Mouse (Mus musculus) neural tube, embryonic 11.5 days (tissue): ENCODE measurements around the gene Nuf2. TPM values are rescaled to one million over a fixed set of nuclear protein-coding genes. Genes with fewer than 3 reads are reported as not detected.

Experiments
- ATAC-seq: fragments of 200-750 bp; cut with Nextera tagmentation; 2 replicates; pipeline ENCODE4 v1.8.0; 2017; ENCODE audit warnings: moderate number of reproducible peaks, mild to moderate bottlenecking, moderate TSS enrichment, moderate library complexity; ENCODE audit not compliant: insufficient read depth, low FRiP score, low TSS enrichment
- DNase-seq: peaks from one replicate; pipeline ENCODE4 v3.0.0-alpha.2; 2015; ENCODE audit warnings: low spot score
- H3K27ac ChIP-seq: fragments of 300-500 bp; sonication (generic); 2 replicates; pipeline ENCODE4 v1.5.1; 2014; ENCODE audit warnings: low read depth, mild to moderate bottlenecking, low read length
- H3K27me3 ChIP-seq: fragments of 300-500 bp; sonication (generic); 2 replicates; pipeline ENCODE4 v1.6.1; 2014; ENCODE audit warnings: mild to moderate bottlenecking, low read length, mixed read lengths; ENCODE audit not compliant: control insufficient read depth, insufficient read depth
- H3K36me3 ChIP-seq: fragments of 300-500 bp; sonication (generic); 2 replicates; pipeline ENCODE4 v1.6.1; 2014; ENCODE audit warnings: mild to moderate bottlenecking, low read length, moderate library complexity, mixed read lengths; ENCODE audit not compliant: control insufficient read depth, insufficient read depth
- H3K4me1 ChIP-seq: fragments of 300-500 bp; sonication (generic); 2 replicates; pipeline ENCODE4 v1.6.1; 2014; ENCODE audit warnings: low read length, mixed read lengths; ENCODE audit not compliant: control insufficient read depth, insufficient read depth
- H3K4me2 ChIP-seq: fragments of 300-500 bp; sonication (generic); 2 replicates; pipeline ENCODE4 v1.6.1; 2014; ENCODE audit warnings: low read depth, mild to moderate bottlenecking, moderate library complexity
- H3K4me3 ChIP-seq: fragments of 300-500 bp; sonication (generic); 2 replicates; pipeline ENCODE4 v1.5.1; 2014; ENCODE audit warnings: low read depth, low read length
- H3K9ac ChIP-seq: fragments of 300-500 bp; sonication (generic); 2 replicates; pipeline ENCODE4 v1.6.1; 2014; ENCODE audit warnings: mild to moderate bottlenecking, low read length
- H3K9me3 ChIP-seq: fragments of 300-500 bp; sonication (generic); 2 replicates; pipeline ENCODE4 v1.6.1; 2016; ENCODE audit warnings: low read length; ENCODE audit not compliant: control insufficient read depth
- WGBS: fragments of 180-500 bp; shearing (Covaris S2); extraction: QIAGEN DNeasy Blood & Tissue Kit; methylation state at CpG from one replicate; pipeline ENCODE4 v1.1.7; 2014; 5-methylcytosine and 5-hydroxymethylcytosine counted together
- polyA plus RNA-seq: library from polyadenylated mRNA; unstranded; fragments of >200 nt; fragmentation: Nextera tagmentation; extraction: Ambion mirVana; gene quantifications from 2 replicates; pipeline ENCODE4 v1.2.1, GENCODE M21; 2014

Nuf2 gene
- polyA plus RNA-seq, 1 experiment from 2014 or later = 72.9 TPM

DNA sequence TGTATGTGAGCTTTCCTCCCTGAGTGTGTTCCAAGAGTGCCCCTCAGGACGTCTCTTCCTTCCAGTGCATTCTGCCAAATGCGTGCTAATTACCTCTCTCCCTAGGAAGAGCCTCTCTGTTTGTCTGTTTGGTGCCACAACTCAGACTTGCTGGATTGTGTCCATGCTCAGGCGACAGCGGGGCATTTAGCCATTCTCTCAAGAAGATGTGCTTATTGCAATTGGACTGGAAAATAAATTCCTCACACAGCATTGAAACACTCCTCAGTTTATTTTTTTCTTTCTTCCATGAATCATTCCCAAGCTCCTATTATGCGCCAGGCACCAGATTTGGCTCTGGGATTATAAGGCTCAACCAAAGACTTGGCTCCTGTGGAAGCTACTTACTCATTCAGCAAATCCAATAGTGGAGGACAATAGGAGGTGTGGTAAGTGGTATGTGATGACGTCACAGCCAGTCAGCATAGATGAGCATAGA, 45.8 kb downstream of the Nuf2 start:
- Histone ChIP-seq H3K4me1 (no peaks in the 10 kb centered on the region), H3K9ac (no peak overlapping the region), H3K27me3 (no peaks in the 10 kb centered on the region), H3K36me3 (no peaks in the 10 kb centered on the region), H3K4me3 (no peak overlapping the region), H3K27ac (no peak overlapping the region), H3K4me2 (no peak overlapping the region), H3K9me3 (no peaks in the 10 kb centered on the region)
- no peak for DNase-seq
- no peak for ATAC-seq
- WGBS = 67% methylated on average over 6 of the region's 6 CpGs

DNA sequence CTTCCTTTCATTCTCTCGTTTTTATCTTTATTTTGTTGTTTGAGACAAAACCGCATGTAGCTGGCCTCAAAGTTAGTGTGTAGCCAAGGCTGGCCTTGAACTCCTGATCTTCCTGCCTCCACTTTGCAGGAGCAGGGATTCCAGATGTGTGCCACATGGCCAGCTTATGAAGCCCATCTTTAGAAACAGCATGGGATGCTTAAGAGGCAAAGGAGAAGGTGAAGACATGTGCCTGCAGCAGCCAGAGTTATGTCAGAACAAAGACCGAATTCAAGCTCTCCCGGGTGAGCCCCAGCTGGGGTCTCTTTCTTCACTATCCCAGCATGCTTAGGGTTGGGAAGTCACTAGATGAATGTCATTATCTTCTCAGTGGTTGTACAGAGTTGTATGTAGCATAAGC, 46.7 kb downstream of the Nuf2 start:
- no peak overlapping the region for H3K4me2 ChIP-seq
- no peak for ATAC-seq
- H3K4me3 ChIP-seq = no peak overlapping the region
- DNase-seq = no peak
- no peak overlapping the region for H3K9ac ChIP-seq
- no peak overlapping the region for H3K27ac ChIP-seq
- no peaks in the 10 kb centered on the region for H3K4me1 ChIP-seq
- H3K36me3 ChIP-seq = no peaks in the 10 kb centered on the region
- H3K27me3 ChIP-seq = no peaks in the 10 kb centered on the region
- WGBS = 71% methylated on average over 4 of the region's 4 CpGs
- no peaks in the 10 kb centered on the region for H3K9me3 ChIP-seq

DNA sequence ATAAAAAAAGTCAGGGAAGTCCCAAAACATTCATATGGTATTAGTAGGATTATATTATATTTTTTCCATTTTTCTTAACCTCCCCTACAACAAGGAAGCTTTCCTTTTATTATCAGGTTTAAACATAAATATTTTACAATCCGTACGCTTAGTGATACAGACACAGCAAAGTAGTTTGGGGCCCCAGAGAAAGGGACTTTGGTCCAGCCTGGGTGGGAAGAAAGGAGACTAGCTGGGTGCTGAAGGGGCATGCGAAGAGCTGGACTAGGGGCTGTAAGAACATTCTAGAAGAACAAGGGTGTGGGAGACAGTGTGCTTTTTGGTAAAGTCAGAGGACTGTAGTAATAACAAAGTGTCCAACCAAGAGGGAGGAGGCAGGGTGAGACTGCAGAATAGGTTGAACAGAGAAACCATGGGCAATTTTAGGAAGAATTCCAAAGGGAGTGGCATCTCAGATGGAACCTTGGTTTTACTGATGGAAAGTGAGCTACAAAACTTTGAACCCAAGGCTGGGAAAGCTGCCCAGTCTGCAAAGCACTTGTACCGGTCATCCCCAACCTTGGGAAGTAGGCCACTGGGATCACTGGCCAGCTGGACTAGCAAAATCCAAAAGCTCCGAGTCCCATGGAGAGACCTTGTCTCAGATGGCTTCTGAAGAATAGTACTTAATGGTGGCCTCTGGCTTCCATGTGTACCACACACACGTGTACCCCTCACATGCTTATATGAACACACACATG, 48.5 kb downstream of the Nuf2 start:
- H3K27me3 ChIP-seq = no peaks in the 10 kb centered on the region
- H3K4me2 ChIP-seq = no peak overlapping the region
- 92% methylated on average over 6 of the region's 6 CpGs for WGBS
- H3K9ac ChIP-seq = no peak overlapping the region
- H3K36me3 ChIP-seq = no peaks in the 10 kb centered on the region
- H3K9me3 ChIP-seq = no peaks in the 10 kb centered on the region
- no peaks in the 10 kb centered on the region for H3K4me1 ChIP-seq
- H3K27ac ChIP-seq = no peak overlapping the region
- DNase-seq (no peak), ATAC-seq (no peak)
- no peak overlapping the region for H3K4me3 ChIP-seq

DNA sequence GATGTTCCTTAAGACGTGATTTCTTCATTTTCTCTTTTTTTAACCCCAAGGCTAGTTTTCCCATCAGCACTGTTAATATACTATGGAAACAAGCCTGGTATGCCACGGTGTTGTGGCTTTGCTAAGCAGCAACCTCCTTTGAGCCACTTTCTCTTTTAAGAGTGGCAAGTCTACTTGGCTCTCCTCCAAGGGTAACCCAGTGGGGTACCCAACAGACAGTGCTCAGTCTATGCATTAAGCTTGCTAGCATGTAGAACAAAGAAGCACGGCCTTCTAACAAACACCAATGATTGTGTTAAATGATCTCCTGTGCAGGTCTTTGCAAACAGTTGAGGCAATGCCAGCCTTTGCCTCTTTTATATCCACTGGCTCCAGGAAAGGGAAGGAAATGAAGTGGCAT, 60.1 kb downstream of the Nuf2 start:
- DNase-seq (no peak), ATAC-seq (no peak)

DNA sequence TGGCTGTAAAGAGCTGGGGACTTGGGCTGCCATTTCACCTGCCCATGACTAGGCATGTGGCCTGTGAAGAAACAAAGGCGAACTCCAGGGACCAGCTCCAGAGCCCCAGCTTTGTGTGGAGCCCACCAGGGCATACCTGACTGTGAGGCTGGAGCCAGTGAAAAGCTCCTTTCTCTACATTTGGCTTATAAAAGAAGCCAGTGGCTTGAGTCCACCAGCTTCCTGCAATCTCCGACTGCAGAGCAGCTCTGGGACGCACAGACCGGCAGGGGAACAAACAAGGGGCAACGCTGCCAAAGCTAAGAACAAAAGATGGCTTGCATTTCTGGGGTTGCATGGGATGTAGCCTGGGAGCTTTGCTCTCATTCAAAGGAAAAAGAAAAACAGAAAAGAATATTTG, 63.5 kb downstream of the Nuf2 start:
- Histone ChIP-seq H3K9me3 (no peaks in the 10 kb centered on the region), H3K4me2 (no peak overlapping the region), H3K36me3 (no peaks in the 10 kb centered on the region), H3K27me3 (no peaks in the 10 kb centered on the region), H3K27ac (no peak overlapping the region), H3K4me3 (no peak overlapping the region), H3K9ac (no peak overlapping the region), H3K4me1 (no peaks in the 10 kb centered on the region)
- no peak for DNase-seq
- no peak for ATAC-seq
- 79% methylated on average over 5 of the region's 5 CpGs for WGBS

More for the DNA sequence above, 60.1 kb downstream of the Nuf2 start:
- H3K4me2 ChIP-seq = no peak overlapping the region
- H3K36me3 ChIP-seq = no peaks in the 10 kb centered on the region
- no peaks in the 10 kb centered on the region for H3K9me3 ChIP-seq
- 75% methylated on average over 3 of the region's 3 CpGs for WGBS
- no peak overlapping the region for H3K9ac ChIP-seq
- no peaks in the 10 kb centered on the region for H3K27me3 ChIP-seq
- no peaks in the 10 kb centered on the region for H3K4me1 ChIP-seq
- H3K4me3 ChIP-seq = no peak overlapping the region
- H3K27ac ChIP-seq = no peak overlapping the region

DNA sequence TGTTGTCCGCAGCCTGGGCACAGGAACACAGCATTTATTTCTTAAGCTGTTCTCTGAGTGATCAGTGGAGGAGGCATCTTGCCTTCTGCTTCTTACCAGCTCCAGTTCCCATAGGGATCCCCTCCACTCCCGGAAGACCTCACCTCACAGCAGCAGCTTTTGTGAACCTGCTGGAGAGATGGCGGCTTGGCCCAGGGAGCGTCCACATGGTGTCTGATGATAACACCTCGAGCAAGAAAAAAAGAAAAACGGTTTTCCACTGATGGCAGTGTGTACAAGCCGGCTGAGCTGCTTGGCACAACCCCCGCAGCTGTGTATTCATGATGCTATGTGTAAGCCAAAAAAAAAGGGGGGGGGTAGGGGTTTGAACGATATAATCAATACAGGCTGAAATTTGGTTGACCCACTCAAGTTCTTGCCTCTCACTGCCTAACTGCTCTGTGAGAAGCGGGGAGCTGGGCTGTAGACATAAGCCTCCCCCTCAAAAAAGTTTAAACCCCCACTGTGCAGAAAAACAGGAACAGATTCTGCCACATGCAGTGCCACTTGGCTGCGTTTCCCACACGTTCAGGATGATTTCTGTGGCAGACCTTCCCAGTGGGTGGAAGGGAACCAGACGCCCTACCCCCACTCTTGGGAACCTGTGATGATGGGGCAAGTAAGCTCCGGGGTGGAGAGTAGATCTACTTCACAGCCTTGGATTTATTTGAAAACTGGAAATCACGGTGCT, 68.7 kb downstream of the Nuf2 start:
- no peaks in the 10 kb centered on the region for H3K36me3 ChIP-seq
- H3K27ac ChIP-seq = no peak overlapping the region
- no peak overlapping the region for H3K4me2 ChIP-seq
- H3K9me3 ChIP-seq = no peaks in the 10 kb centered on the region
- H3K4me1 ChIP-seq = 0 out of 2 replicates have a peak, but pooled peaks cover 6% of the 10 kb centered on the region
- WGBS = 76% methylated on average over 15 of the region's 15 CpGs
- no peak overlapping the region for H3K4me3 ChIP-seq
- H3K27me3 ChIP-seq = no peaks in the 10 kb centered on the region
- DNase-seq (no peak), ATAC-seq (no peak)
- H3K9ac ChIP-seq = no peak overlapping the region

DNA sequence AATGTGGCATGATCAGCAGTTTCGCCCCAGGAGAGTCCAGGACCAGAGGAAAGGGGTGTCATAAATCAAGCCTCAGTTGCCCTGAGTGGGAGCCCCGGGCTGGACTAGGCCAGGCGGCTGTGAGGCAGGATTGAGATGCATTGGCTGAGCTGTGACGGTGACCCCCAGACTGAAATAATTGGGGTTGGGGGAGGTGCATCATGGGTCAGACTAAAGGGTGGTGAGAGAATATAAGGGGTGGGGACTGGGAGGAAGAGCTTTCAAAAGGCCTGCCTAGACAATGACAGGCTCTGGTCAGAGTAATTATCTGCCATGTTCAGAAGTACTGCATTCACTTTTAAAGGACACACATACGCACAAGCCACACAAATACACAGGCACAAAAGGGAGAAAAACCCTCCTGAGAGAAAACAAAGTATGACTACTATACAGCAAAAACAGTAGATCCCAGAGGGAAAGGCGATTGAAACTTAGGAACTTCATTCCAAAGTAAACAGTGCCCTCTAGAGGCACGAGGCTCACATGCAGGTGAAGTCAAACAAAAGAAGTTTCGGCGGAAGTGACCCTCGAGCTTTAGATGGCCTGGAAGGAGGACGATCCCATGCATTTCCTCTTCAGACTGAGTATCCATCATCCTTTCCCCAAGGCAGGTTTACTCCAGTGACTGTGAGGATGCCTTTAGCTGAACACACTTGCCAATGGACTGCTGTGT, 72.0 kb downstream of the Nuf2 start:
- 8% methylated on average over 11 of the region's 11 CpGs for WGBS
- Histone ChIP-seq H3K9ac (no peak overlapping the region), H3K4me3 (no peak overlapping the region), H3K9me3 (no peaks in the 10 kb centered on the region), H3K36me3 (no peaks in the 10 kb centered on the region), H3K4me1 (0 out of 2 replicates have a peak, but pooled peaks cover 6% of the 10 kb centered on the region), H3K27ac (no peak overlapping the region), H3K27me3 (no peaks in the 10 kb centered on the region), H3K4me2 (no peak overlapping the region)
- DNase-seq (peak; percentile 78), ATAC-seq (peak; percentile 90)
